Mouse (Mus musculus) spleen, postnatal 10 days (tissue): ENCODE measurements around the gene Yipf2.
"Not testable (repeated sequence)": the region's sequence is repeated elsewhere in the genome, so short reads cannot be mapped to it uniquely, and the experiment has no call there.

Experiments used
- DNase-seq, 2 experiments: peaks; one replicate each; pipeline ENCODE4 v3.0.0; 2021 to 2022; ENCODE audit warnings: low spot score in 2 of 2

Gene Yipf2

GRCm38 (mm10) chr9:21557556-21557955 is 35.1 kb downstream of the Yipf2 start:
- no peak for DNase-seq

GRCm38 (mm10) chr9:21556996-21557395 is 35.6 kb downstream of the Yipf2 start:
- peak in 1 of 2 experiments; percentile 26 for DNase-seq

GRCm38 (mm10) chr9:21555198-21555742 is 37.4 kb downstream of the Yipf2 start:
- peak in 1 of 2 experiments; percentile 37 for DNase-seq

- DNase-seq = no peak
These were observed 38.9 kb downstream of the Yipf2 start for GRCm38 (mm10) chr9:21553607-21554273.

GRCm38 (mm10) chr9:21551049-21551448 is 41.6 kb downstream of the Yipf2 start:
- DNase-seq = no peak

- peak; percentile 57 to 73 for DNase-seq
These were observed 45.3 kb downstream of the Yipf2 start for GRCm38 (mm10) chr9:21547075-21547941.

GRCm38 (mm10) chr9:21546789-21547074 is 45.9 kb downstream of the Yipf2 start, which contains the start of gene Carm1:
Carm1 (plus strand) TSS chr9:21546894.
- DNase-seq = peak in 1 of 2 experiments; percentile 73

GRCm38 (mm10) chr9:21545916-21546788 is 46.5 kb downstream of the Yipf2 start:
- peak; percentile 100 for DNase-seq

- DNase-seq = no peak
These were observed 47.2 kb downstream of the Yipf2 start for GRCm38 (mm10) chr9:21545351-21545915.

- not testable (repeated sequence) for DNase-seq
These were observed 50.6 kb downstream of the Yipf2 start for GRCm38 (mm10) chr9:21542001-21542400.

GRCm38 (mm10) chr9:21539981-21540753 is 52.5 kb downstream of the Yipf2 start:
- DNase-seq = no peak
